In the genomic region with DNA sequence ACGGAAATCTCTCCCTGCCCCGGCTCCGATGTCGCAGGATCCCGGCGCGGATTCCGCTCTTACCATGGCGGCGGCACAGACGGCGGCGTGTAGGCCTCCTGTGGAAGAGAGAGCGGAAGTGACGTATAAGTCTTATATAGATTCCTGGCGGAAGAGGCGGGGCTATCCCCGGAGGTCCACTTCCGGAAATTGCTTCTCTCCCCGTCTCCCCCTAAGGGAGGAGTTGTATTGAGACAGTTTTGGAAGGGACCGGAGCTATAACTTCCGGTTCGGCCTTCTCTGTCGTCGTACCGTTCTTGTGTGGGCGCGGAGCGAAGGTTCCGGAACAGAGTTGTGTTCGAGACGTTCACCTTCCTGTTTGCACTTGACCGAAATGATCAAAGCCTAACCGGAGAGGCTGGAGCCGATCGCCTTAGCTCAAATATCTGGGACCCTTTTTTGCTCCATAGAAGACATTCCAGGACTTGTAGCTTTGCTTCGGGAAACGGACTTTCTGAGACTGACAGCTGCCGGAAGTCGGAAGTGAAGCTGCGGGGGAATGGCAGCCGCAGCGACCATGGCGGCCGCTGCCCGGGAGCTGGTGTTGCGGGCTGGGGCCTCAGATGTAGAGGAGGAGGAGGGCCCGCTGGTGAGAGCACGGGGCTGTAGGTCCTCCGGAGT, we compare ENCODE assay signal across 8 mouse cellular contexts. TPM values are rescaled to one million over a fixed set of nuclear protein-coding genes. Genes with fewer than 3 reads are reported as not detected.
A peak's percentile ranks its signal among the peaks of the same experiment; 100 is the strongest.
DNase-seq lines count a peak whose midpoint lies in the region; ATAC-seq and TF ChIP-seq lines count a peak whose summit lies in the region.

TSS of gene Vps52 (plus strand) at position 258 of the 660 bp plus-strand sequence.
TSS of gene Rps18 (minus strand) at position 447 of the 660 bp plus-strand sequence.

- peak; percentile 97 to 98 for DNase-seq in CD8-positive naive resting alpha-beta T cell, adult 2 months (ENCODE audit: low read depth in 2 of 2, low spot score in 2 of 2)
- peak; percentile 88 for DNase-seq in c-Kit-positive CD71-negative TER-119-negative erythroid progenitor cells, embryonic 14.5 days (ENCODE audit: low read depth)
- peak; percentile 94 for DNase-seq in forebrain, embryonic 10.5 days (ENCODE audit: extremely low spot score, low spot score)
- DNase-seq in kidney, postnatal 25 days: peak; percentile 96
- peak; percentile 97 to 98 (median 97) for DNase-seq in liver, embryonic 14.5 days (ENCODE audit: low read depth in 3 of 3, low spot score in 3 of 3)
- peak; percentile 93 for DNase-seq in neural tube, embryonic 11.5 days (ENCODE audit: low spot score)
- peak; percentile 95 for DNase-seq in stomach, postnatal 0 days (ENCODE audit: low spot score)

- WGBS in forebrain, embryonic 10.5 days: under 1% methylated on average over 50 of the region's 50 CpGs
- under 1% methylated on average over 50 of the region's 50 CpGs for WGBS in heart, embryonic 15.5 days
- under 1% methylated on average over 50 of the region's 50 CpGs for WGBS in liver, embryonic 14.5 days (ENCODE audit: insufficient replicate concordance)
- under 1% methylated on average over 50 of the region's 50 CpGs for WGBS in neural tube, embryonic 11.5 days
- WGBS in stomach, postnatal 0 days: under 1% methylated on average over 50 of the region's 50 CpGs

- no peaks in the 10 kb centered on the region for H3K27me3 ChIP-seq in forebrain, embryonic 10.5 days (ENCODE audit: poor library complexity, severe bottlenecking)
- H3K27me3 ChIP-seq in heart, embryonic 15.5 days: no peaks in the 10 kb centered on the region
- no peaks in the 10 kb centered on the region for H3K27me3 ChIP-seq in liver, embryonic 14.5 days (ENCODE audit: control insufficient read depth, insufficient read depth, low read length)
- no peaks in the 10 kb centered on the region for H3K27me3 ChIP-seq in neural tube, embryonic 11.5 days (ENCODE audit: control insufficient read depth, insufficient read depth, low read length)
- H3K27me3 ChIP-seq in stomach, postnatal 0 days (ENCODE audit: control insufficient read depth, insufficient read depth, low read length): no peaks in the 10 kb centered on the region

- H3K9me3 ChIP-seq in forebrain, embryonic 10.5 days: no peaks in the 10 kb centered on the region
- no peaks in the 10 kb centered on the region for H3K9me3 ChIP-seq in heart, embryonic 15.5 days (replicated peaks)
- no peaks in the 10 kb centered on the region for H3K9me3 ChIP-seq in liver, embryonic 14.5 days (ENCODE audit: control insufficient read depth, low read length)
- no peaks in the 10 kb centered on the region for H3K9me3 ChIP-seq in neural tube, embryonic 11.5 days (ENCODE audit: control insufficient read depth, low read length)
- H3K9me3 ChIP-seq in stomach, postnatal 0 days (ENCODE audit: control insufficient read depth, low read length): no peaks in the 10 kb centered on the region

- peak within 1 kb of the TSS; percentile 91 for H3K9ac ChIP-seq in heart, embryonic 15.5 days
- peak within 1 kb of the TSS; percentile 94 for H3K9ac ChIP-seq in liver, embryonic 14.5 days (replicated peaks)
- peak within 1 kb of the TSS; percentile 99 for H3K9ac ChIP-seq in neural tube, embryonic 11.5 days (ENCODE audit: low read length)
- peak within 1 kb of the TSS; percentile 95 for H3K9ac ChIP-seq in stomach, postnatal 0 days (ENCODE audit: low read length)

- H3K36me3 ChIP-seq in forebrain, embryonic 10.5 days (replicated peaks): peaks cover 72% of the 10 kb centered on the region
- H3K36me3 ChIP-seq in heart, embryonic 15.5 days: peaks cover 46% of the 10 kb centered on the region
- peaks cover 28% of the 10 kb centered on the region for H3K36me3 ChIP-seq in liver, embryonic 14.5 days (replicated peaks; ENCODE audit: control insufficient read depth, insufficient read depth, low read depth)
- peaks cover 16% of the 10 kb centered on the region for H3K36me3 ChIP-seq in neural tube, embryonic 11.5 days (ENCODE audit: control insufficient read depth, insufficient read depth, low read length)
- peaks cover 17% of the 10 kb centered on the region for H3K36me3 ChIP-seq in stomach, postnatal 0 days (ENCODE audit: control insufficient read depth, insufficient read depth, low read length)

- peak within 1 kb of the TSS; percentile 95 for H3K27ac ChIP-seq in forebrain, embryonic 10.5 days
- peak within 1 kb of the TSS; percentile 87 for H3K27ac ChIP-seq in heart, embryonic 15.5 days
- H3K27ac ChIP-seq in liver, embryonic 14.5 days: peak within 1 kb of the TSS; percentile 67
- H3K27ac ChIP-seq in neural tube, embryonic 11.5 days (ENCODE audit: low read depth, low read length): peak within 1 kb of the TSS; percentile 86
- peak within 1 kb of the TSS; percentile 91 for H3K27ac ChIP-seq in stomach, postnatal 0 days (replicated peaks)

- TF ChIP-seq EP300 in liver, embryonic 14.5 days (IDR thresholded peaks at IDR 0.05; ENCODE audit: low read depth): peak; percentile 15; the same call in 1 of the 2 replicates
- TF ChIP-seq EP300 in stomach, postnatal 0 days (optimal IDR thresholded peaks at IDR 0.05): peak; percentile 29

- H3K4me3 ChIP-seq in forebrain, embryonic 10.5 days: peak within 1 kb of the TSS; percentile 71
- H3K4me3 ChIP-seq in heart, embryonic 15.5 days: peak within 1 kb of the TSS; percentile 84
- peak within 1 kb of the TSS; percentile 82 to 91 for H3K4me3 ChIP-seq in liver, embryonic 14.5 days (ENCODE audit: insufficient read depth in 1 of 2, low read depth in 2 of 2, low read length in 2 of 2)
- peak within 1 kb of the TSS; percentile 85 for H3K4me3 ChIP-seq in neural tube, embryonic 11.5 days (ENCODE audit: low read depth, low read length)
- peak within 1 kb of the TSS; percentile 56 for H3K4me3 ChIP-seq in stomach, postnatal 0 days (ENCODE audit: low read depth, low read length)

- TF ChIP-seq CTCF in liver, embryonic 14.5 days (IDR thresholded peaks at IDR 0.05; ENCODE audit: low read depth): peak; percentile 38
- peak; percentile 55 for TF ChIP-seq CTCF in stomach, postnatal 0 days (IDR thresholded peaks at IDR 0.05; ENCODE audit: low read depth)

- ATAC-seq in heart, embryonic 15.5 days (replicated peaks; ENCODE audit: insufficient number of reproducible peaks, insufficient read depth, low FRiP score, low read depth): peak; percentile 88
- peak; percentile 83 for ATAC-seq in liver, embryonic 14.5 days (ENCODE audit: insufficient read depth)
- ATAC-seq in neural tube, embryonic 11.5 days (ENCODE audit: insufficient read depth, low FRiP score, low TSS enrichment): peak; percentile 88
- ATAC-seq in stomach, postnatal 0 days (ENCODE audit: low FRiP score, low TSS enrichment): peak; percentile 89

- peaks cover 57% of the 10 kb centered on the region for H3K4me1 ChIP-seq in forebrain, embryonic 10.5 days
- peaks cover 44% of the 10 kb centered on the region for H3K4me1 ChIP-seq in heart, embryonic 15.5 days (replicated peaks)
- peaks cover 17 to 20% of the 10 kb centered on the region in 2 experiments for H3K4me1 ChIP-seq in liver, embryonic 14.5 days (replicated peaks; ENCODE audit: control insufficient read depth in 2 of 2, insufficient read depth in 2 of 2, low read length in 1 of 2)
- H3K4me1 ChIP-seq in neural tube, embryonic 11.5 days (ENCODE audit: control insufficient read depth, insufficient read depth, low read length): peaks cover 37% of the 10 kb centered on the region
- peaks cover 2% of the 10 kb centered on the region for H3K4me1 ChIP-seq in stomach, postnatal 0 days (replicated peaks; ENCODE audit: control insufficient read depth, insufficient read depth)

- peak within 1 kb of the TSS; percentile 74 for H3K4me2 ChIP-seq in heart, embryonic 15.5 days
- H3K4me2 ChIP-seq in liver, embryonic 14.5 days (ENCODE audit: low read depth): peak within 1 kb of the TSS; percentile 89
- H3K4me2 ChIP-seq in neural tube, embryonic 11.5 days (ENCODE audit: low read depth): peak within 1 kb of the TSS; percentile 99
- peak within 1 kb of the TSS; percentile 79 for H3K4me2 ChIP-seq in stomach, postnatal 0 days (replicated peaks; ENCODE audit: low read depth)

RNA-seq across cellular contexts. Expression of gene Vps52, which starts in this region (rescaled TPM):
- 49.4 and 51.3 TPM in 2 replicates for polyA plus RNA-seq in forebrain, embryonic 10.5 days (2016; fragmentation: Nextera tagmentation; extraction: Ambion mirVana)
- 35.5 and 44.7 TPM in 2 replicates for polyA plus RNA-seq in heart, embryonic 15.5 days (2015; fragmentation: Nextera tagmentation; extraction: Ambion mirVana)
- polyA plus RNA-seq in liver, embryonic 14.5 days (2012; rRNA removed): 17.4 and 18.7 TPM in 2 replicates
- 15.2 and 18.4 TPM in 2 replicates for polyA plus RNA-seq in liver, embryonic 14.5 days (2014; fragmentation: Nextera tagmentation; extraction: Ambion mirVana)
- 40.7 and 43.8 TPM in 2 replicates for polyA plus RNA-seq in neural tube, embryonic 11.5 days (2014; fragmentation: Nextera tagmentation; extraction: Ambion mirVana)
- polyA plus RNA-seq in stomach, postnatal 0 days (2015; fragmentation: Nextera tagmentation; extraction: Ambion mirVana): 24.7 and 26.3 TPM in 2 replicates

RNA-seq across cellular contexts. Expression of gene Rps18, which starts in this region (rescaled TPM):
- 1,596 and 1,663 TPM in 2 replicates for polyA plus RNA-seq in forebrain, embryonic 10.5 days (2016; fragmentation: Nextera tagmentation; extraction: Ambion mirVana)
- 847 and 935 TPM in 2 replicates for polyA plus RNA-seq in heart, embryonic 15.5 days (2015; fragmentation: Nextera tagmentation; extraction: Ambion mirVana)
- 829 and 1,098 TPM in 2 replicates for polyA plus RNA-seq in liver, embryonic 14.5 days (2012; rRNA removed)
- polyA plus RNA-seq in liver, embryonic 14.5 days (2014; fragmentation: Nextera tagmentation; extraction: Ambion mirVana): 1,411 and 1,430 TPM in 2 replicates
- 1,341 and 1,360 TPM in 2 replicates for polyA plus RNA-seq in neural tube, embryonic 11.5 days (2014; fragmentation: Nextera tagmentation; extraction: Ambion mirVana)
- 1,740 and 1,781 TPM in 2 replicates for polyA plus RNA-seq in stomach, postnatal 0 days (2015; fragmentation: Nextera tagmentation; extraction: Ambion mirVana)

Comparison
In these comparisons a context has a peak if more than half of its experiments do, and no peak if none do; other contexts are left out.
1. Peak in every context shown above with its lines: DNase-seq, ATAC-seq, H3K4me3 ChIP-seq and H3K27ac ChIP-seq.